Mouse (Mus musculus) neural tube, embryonic 14.5 days (tissue): ENCODE measurements around the gene Spg20. TPM values are rescaled to one million over a fixed set of nuclear protein-coding genes. Genes with fewer than 3 reads are reported as not detected.

ENCODE experiments used
- ATAC-seq: fragments of 200-750 bp; cut with Nextera tagmentation; 2 replicates; pipeline ENCODE4 v1.8.0; 2017; ENCODE audit warnings: low read depth, mild to moderate bottlenecking, moderate TSS enrichment, moderate library complexity
- H3K27ac ChIP-seq: fragments of 300-500 bp; sonication (generic); 2 replicates; pipeline ENCODE4 v1.5.1; 2014; ENCODE audit warnings: low read depth, mild to moderate bottlenecking, control low read depth, low read length, moderate library complexity, mixed read lengths
- H3K27me3 ChIP-seq: fragments of 300-500 bp; sonication (generic); 2 replicates; pipeline ENCODE4 v1.6.1; 2014; ENCODE audit warnings: low read length; ENCODE audit not compliant: control insufficient read depth, insufficient read depth
- H3K36me3 ChIP-seq: fragments of 300-500 bp; sonication (generic); 2 replicates; pipeline ENCODE4 v1.6.1; 2014; ENCODE audit warnings: low read length, mixed read lengths; ENCODE audit not compliant: control insufficient read depth, insufficient read depth
- H3K4me1 ChIP-seq: fragments of 300-500 bp; sonication (generic); 2 replicates; pipeline ENCODE4 v1.6.1; 2014; ENCODE audit warnings: low read length; ENCODE audit not compliant: control insufficient read depth, insufficient read depth
- H3K4me2 ChIP-seq: fragments of 300-500 bp; sonication (generic); 2 replicates; pipeline ENCODE4 v1.6.1; 2014; ENCODE audit warnings: mild to moderate bottlenecking, low read depth, low read length, control low read depth
- H3K4me3 ChIP-seq: fragments of 300-500 bp; sonication (generic); 2 replicates; pipeline ENCODE4 v1.5.1; 2014; ENCODE audit warnings: low read depth, low read length, control low read depth, mixed read lengths
- H3K9ac ChIP-seq: fragments of 300-500 bp; sonication (generic); replicated peaks from 2 replicates; pipeline ENCODE4 v1.6.1; 2014; ENCODE audit warnings: low read depth, mild to moderate bottlenecking, control low read depth, low read length, mixed read lengths
- H3K9me3 ChIP-seq: fragments of 300-500 bp; sonication (generic); 2 replicates; pipeline ENCODE4 v1.6.1; 2016; ENCODE audit warnings: low read length; ENCODE audit not compliant: control insufficient read depth
- WGBS: fragments of 180-500 bp; shearing (Covaris S2); extraction: QIAGEN DNeasy Blood & Tissue Kit; methylation state at CpG from one replicate; pipeline ENCODE4 v1.1.7; 2014; 5-methylcytosine and 5-hydroxymethylcytosine counted together
- polyA plus RNA-seq: library from polyadenylated mRNA; unstranded; fragments of >200 nt; fragmentation: Nextera tagmentation; extraction: Ambion mirVana; gene quantifications from 2 replicates; pipeline ENCODE4 v1.2.1, GENCODE M21; 2014

Spg20 gene
- polyA plus RNA-seq, 1 experiment from 2014 or later = 15.8 TPM

GRCm38 (mm10) chr3:55078233-55078632 lies 33.7 kb upstream of the Spg20 start:
- Histone ChIP-seq H3K4me1 (no peaks in the 10 kb centered on the region), H3K9ac (no peak overlapping the region), H3K27me3 (no peaks in the 10 kb centered on the region), H3K4me3 (no peak overlapping the region), H3K36me3 (no peaks in the 10 kb centered on the region), H3K4me2 (no peak overlapping the region), H3K27ac (peak overlapping the region; percentile 62; the same call in 1 of the 2 replicates), H3K9me3 (no peaks in the 10 kb centered on the region)
- 12% methylated on average over 6 of the region's 6 CpGs for WGBS
- ATAC-seq = peak; percentile 72; the same call in 1 of the 2 replicates

GRCm38 (mm10) chr3:55079619-55080018 lies 32.3 kb upstream of the Spg20 start:
- Histone ChIP-seq H3K9me3 (no peaks in the 10 kb centered on the region), H3K9ac (no peak overlapping the region), H3K36me3 (no peaks in the 10 kb centered on the region), H3K27me3 (no peaks in the 10 kb centered on the region), H3K27ac (no peak overlapping the region), H3K4me3 (no peak overlapping the region), H3K4me2 (no peak overlapping the region), H3K4me1 (no peaks in the 10 kb centered on the region)
- WGBS = 83% methylated on average over 8 of the region's 8 CpGs
- ATAC-seq = no peak

- Histone ChIP-seq H3K27ac (no peak overlapping the region), H3K36me3 (no peaks in the 10 kb centered on the region), H3K4me1 (no peaks in the 10 kb centered on the region), H3K9ac (no peak overlapping the region), H3K4me3 (no peak overlapping the region), H3K27me3 (no peaks in the 10 kb centered on the region), H3K9me3 (no peaks in the 10 kb centered on the region), H3K4me2 (no peak overlapping the region)
- 20% methylated on average over 6 of the region's 6 CpGs for WGBS
- ATAC-seq = peak; percentile 68; the same call in 1 of the 2 replicates
Measured at GRCm38 (mm10) chr3:55080055-55080454, 31.9 kb upstream of the Spg20 start.

- no peaks in the 10 kb centered on the region for H3K4me1 ChIP-seq
- H3K36me3 ChIP-seq = no peaks in the 10 kb centered on the region
- ATAC-seq = no peak
- no peak overlapping the region for H3K4me2 ChIP-seq
- H3K4me3 ChIP-seq = no peak overlapping the region
- 61% methylated on average over 6 of the region's 6 CpGs for WGBS
- no peak overlapping the region for H3K9ac ChIP-seq
- H3K27ac ChIP-seq = no peak overlapping the region
- no peaks in the 10 kb centered on the region for H3K9me3 ChIP-seq
- no peaks in the 10 kb centered on the region for H3K27me3 ChIP-seq
Measured at GRCm38 (mm10) chr3:55084781-55085180, 27.1 kb upstream of the Spg20 start.

- no peak for ATAC-seq
- H3K4me1 ChIP-seq = no peaks in the 10 kb centered on the region
- no peak overlapping the region for H3K27ac ChIP-seq
- H3K27me3 ChIP-seq = no peaks in the 10 kb centered on the region
- WGBS = 68% methylated on average over 3 of the region's 3 CpGs
- H3K9ac ChIP-seq = no peak overlapping the region
- H3K4me3 ChIP-seq = no peak overlapping the region
- H3K4me2 ChIP-seq = no peak overlapping the region
- no peaks in the 10 kb centered on the region for H3K9me3 ChIP-seq
- no peaks in the 10 kb centered on the region for H3K36me3 ChIP-seq
Measured at GRCm38 (mm10) chr3:55085716-55086115, 26.2 kb upstream of the Spg20 start.

- H3K27ac ChIP-seq = no peak overlapping the region
- H3K4me3 ChIP-seq = no peak overlapping the region
- no peaks in the 10 kb centered on the region for H3K36me3 ChIP-seq
- no peaks in the 10 kb centered on the region for H3K27me3 ChIP-seq
- no peak for ATAC-seq
- H3K4me2 ChIP-seq = no peak overlapping the region
- no peaks in the 10 kb centered on the region for H3K9me3 ChIP-seq
- no peak overlapping the region for H3K9ac ChIP-seq
- WGBS = 93% methylated on average over 5 of the region's 5 CpGs
- no peaks in the 10 kb centered on the region for H3K4me1 ChIP-seq
Measured at GRCm38 (mm10) chr3:55086948-55087347, 25.0 kb upstream of the Spg20 start.

GRCm38 (mm10) chr3:55087360-55087759 lies 24.5 kb upstream of the Spg20 start:
- H3K4me3 ChIP-seq = no peak overlapping the region
- no peak overlapping the region for H3K9ac ChIP-seq
- H3K27ac ChIP-seq = no peak overlapping the region
- no peaks in the 10 kb centered on the region for H3K4me1 ChIP-seq
- H3K27me3 ChIP-seq = no peaks in the 10 kb centered on the region
- H3K4me2 ChIP-seq = no peak overlapping the region
- H3K36me3 ChIP-seq = no peaks in the 10 kb centered on the region
- 78% methylated on average over 4 of the region's 4 CpGs for WGBS
- H3K9me3 ChIP-seq = no peaks in the 10 kb centered on the region
- no peak for ATAC-seq

GRCm38 (mm10) chr3:55088359-55088758 lies 23.5 kb upstream of the Spg20 start:
- 80% methylated on average over 4 of the region's 4 CpGs for WGBS
- Histone ChIP-seq H3K9me3 (no peaks in the 10 kb centered on the region), H3K36me3 (no peaks in the 10 kb centered on the region), H3K27ac (no peak overlapping the region), H3K9ac (no peak overlapping the region), H3K4me3 (no peak overlapping the region), H3K4me2 (no peak overlapping the region), H3K4me1 (no peaks in the 10 kb centered on the region), H3K27me3 (no peaks in the 10 kb centered on the region)
- ATAC-seq = no peak

- 83% methylated on average over 3 of the region's 3 CpGs for WGBS
Measured at GRCm38 (mm10) chr3:55088843-55089242, 23.1 kb upstream of the Spg20 start.

GRCm38 (mm10) chr3:55089291-55089690 lies 22.6 kb upstream of the Spg20 start:
- Histone ChIP-seq H3K36me3 (no peaks in the 10 kb centered on the region), H3K27me3 (no peaks in the 10 kb centered on the region), H3K4me2 (no peak overlapping the region), H3K4me3 (no peak overlapping the region), H3K4me1 (no peaks in the 10 kb centered on the region), H3K27ac (no peak overlapping the region), H3K9ac (no peak overlapping the region), H3K9me3 (no peaks in the 10 kb centered on the region)
- WGBS = 84% methylated on average over 4 of the region's 4 CpGs
- no peak for ATAC-seq

More at GRCm38 (mm10) chr3:55088843-55089242, 23.1 kb upstream of the Spg20 start:
- Histone ChIP-seq H3K4me3 (no peak overlapping the region), H3K27ac (no peak overlapping the region), H3K27me3 (no peaks in the 10 kb centered on the region), H3K4me2 (no peak overlapping the region), H3K36me3 (no peaks in the 10 kb centered on the region), H3K9me3 (no peaks in the 10 kb centered on the region), H3K9ac (no peak overlapping the region), H3K4me1 (no peaks in the 10 kb centered on the region)
- no peak for ATAC-seq
